Mouse (Mus musculus): ENCODE results near the gene Hoxb13. TPM values are rescaled to one million over a fixed set of nuclear protein-coding genes. Genes with fewer than 3 reads are reported as not detected.

Gene Hoxb13
- total RNA-seq, 2 experiments from 2014 or later: not detected

- ATAC-seq (replicated peaks; ENCODE audit: low FRiP score, low TSS enrichment, poor library complexity, severe bottlenecking): no peak
Measured at GRCm38 (mm10) chr11:96184233-96184632, 9.9 kb upstream of the Hoxb13 start.

- ATAC-seq (replicated peaks; ENCODE audit: low FRiP score, low TSS enrichment, poor library complexity, severe bottlenecking): no peak
Measured at GRCm38 (mm10) chr11:96187321-96187720, 6.8 kb upstream of the Hoxb13 start.

GRCm38 (mm10) chr11:96189810-96190522, 4.2 kb upstream of the Hoxb13 start:
- no peak for ATAC-seq (replicated peaks; ENCODE audit: low FRiP score, low TSS enrichment, poor library complexity, severe bottlenecking)

GRCm38 (mm10) chr11:96191132-96191531, 3.0 kb upstream of the Hoxb13 start:
- ATAC-seq (replicated peaks; ENCODE audit: low FRiP score, low TSS enrichment, poor library complexity, severe bottlenecking): no peak

- ATAC-seq (replicated peaks; ENCODE audit: low FRiP score, low TSS enrichment, poor library complexity, severe bottlenecking): no peak
Measured at GRCm38 (mm10) chr11:96194401-96194710, 240 bp downstream of the Hoxb13 start.

- no peak for ATAC-seq (replicated peaks; ENCODE audit: low FRiP score, low TSS enrichment, poor library complexity, severe bottlenecking)
Measured at GRCm38 (mm10) chr11:96194961-96195640, 985 bp downstream of the Hoxb13 start.

GRCm38 (mm10) chr11:96195769-96196280, 1.7 kb downstream of the Hoxb13 start:
- no peak for ATAC-seq (replicated peaks; ENCODE audit: low FRiP score, low TSS enrichment, poor library complexity, severe bottlenecking)

GRCm38 (mm10) chr11:96198642-96199041, 4.5 kb downstream of the Hoxb13 start:
- ATAC-seq (replicated peaks; ENCODE audit: low FRiP score, low TSS enrichment, poor library complexity, severe bottlenecking): no peak

GRCm38 (mm10) chr11:96199181-96200086, 5.3 kb downstream of the Hoxb13 start:
- no peak for ATAC-seq (replicated peaks; ENCODE audit: low FRiP score, low TSS enrichment, poor library complexity, severe bottlenecking)

GRCm38 (mm10) chr11:96200183-96200655, 6.1 kb downstream of the Hoxb13 start:
- ATAC-seq (replicated peaks; ENCODE audit: low FRiP score, low TSS enrichment, poor library complexity, severe bottlenecking): no peak

- ATAC-seq (replicated peaks; ENCODE audit: low FRiP score, low TSS enrichment, poor library complexity, severe bottlenecking): no peak
Measured at GRCm38 (mm10) chr11:96201741-96202140, 7.6 kb downstream of the Hoxb13 start.

- ATAC-seq (replicated peaks; ENCODE audit: low FRiP score, low TSS enrichment, poor library complexity, severe bottlenecking): no peak
Measured at GRCm38 (mm10) chr11:96202401-96203081, 8.4 kb downstream of the Hoxb13 start.

GRCm38 (mm10) chr11:96203182-96203788, 9.2 kb downstream of the Hoxb13 start:
- ATAC-seq (replicated peaks; ENCODE audit: low FRiP score, low TSS enrichment, poor library complexity, severe bottlenecking): no peak

GRCm38 (mm10) chr11:96203789-96204186, 9.7 kb downstream of the Hoxb13 start:
- no peak for ATAC-seq (replicated peaks; ENCODE audit: low FRiP score, low TSS enrichment, poor library complexity, severe bottlenecking)

- no peak for ATAC-seq (replicated peaks; ENCODE audit: low FRiP score, low TSS enrichment, poor library complexity, severe bottlenecking)
Measured at GRCm38 (mm10) chr11:96204351-96204750, 10.2 kb downstream of the Hoxb13 start.

- ATAC-seq (replicated peaks; ENCODE audit: low FRiP score, low TSS enrichment, poor library complexity, severe bottlenecking): no peak
Measured at GRCm38 (mm10) chr11:96205426-96206131, 11.5 kb downstream of the Hoxb13 start.

GRCm38 (mm10) chr11:96223813-96224212, 29.7 kb downstream of the Hoxb13 start:
- no peak for ATAC-seq (replicated peaks; ENCODE audit: low FRiP score, low TSS enrichment, poor library complexity, severe bottlenecking)

GRCm38 (mm10) chr11:96227676-96228075, 33.6 kb downstream of the Hoxb13 start:
- no peak for ATAC-seq (replicated peaks; ENCODE audit: low FRiP score, low TSS enrichment, poor library complexity, severe bottlenecking)

Data from megakaryocyte-erythroid progenitor cell, adult 5-6 weeks (primary cell).